Mouse (Mus musculus): ENCODE results near the gene Arrdc5.

- no peak for TF ChIP-seq CTCF (IDR thresholded peaks at IDR 0.05; ENCODE audit: control insufficient read depth, insufficient read depth, insufficient replicate concordance, low read depth, low read length)
- TF ChIP-seq POLR2A (IDR thresholded peaks at IDR 0.05; ENCODE audit: control insufficient read depth, low read depth, low read length): no peak
These were observed 48.5 kb upstream of the Arrdc5 start for GRCm38 (mm10) chr17:56348586-56348985.

Measured in testis, adult 2 months (tissue).